Mouse (Mus musculus) brain, embryonic 14.5 days (tissue): ENCODE measurements around the gene AI593442.

Source experiments
- CTCF ChIP-seq: fragments of 200-500 bp; IDR thresholded peaks from 2 replicates; pipeline ENCODE4 v1.5.1; 2012; ENCODE audit warnings: inconsistent platforms, mild to moderate bottlenecking, moderate library complexity, borderline replicate concordance; ENCODE audit not compliant: insufficient read depth, insufficient read length; ENCODE audit errors: extremely low read depth
- POLR2A ChIP-seq: fragments of 200-500 bp; IDR thresholded peaks from 2 replicates; pipeline ENCODE4 v1.6.1; 2012; ENCODE audit warnings: mild to moderate bottlenecking, inconsistent platforms, borderline replicate concordance; ENCODE audit not compliant: poor library complexity, insufficient read depth, insufficient read length, severe bottlenecking; ENCODE audit errors: extremely low read depth

DNA sequence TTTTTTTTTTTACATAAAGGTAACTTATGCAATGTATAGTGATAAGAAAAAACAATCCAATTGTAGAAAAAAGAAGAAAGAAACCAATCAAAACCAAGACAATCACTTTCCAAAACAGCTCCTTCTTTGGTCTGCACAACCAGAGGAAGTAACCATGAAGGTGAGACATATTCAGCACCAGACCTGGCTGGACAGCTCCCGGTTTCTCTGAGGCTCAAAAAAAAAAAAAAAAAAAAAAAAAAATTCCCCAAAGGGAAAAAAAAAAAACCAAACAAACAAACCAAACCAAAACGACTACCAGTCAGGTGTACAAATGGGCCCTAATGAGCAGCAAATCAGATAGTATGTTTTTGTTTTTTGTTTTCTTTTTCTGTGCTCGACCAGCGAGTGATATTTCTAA lies 3.0 kb downstream of the AI593442 start:
- TF ChIP-seq CTCF: no peak
- no peak for TF ChIP-seq POLR2A
